In the genomic region with DNA sequence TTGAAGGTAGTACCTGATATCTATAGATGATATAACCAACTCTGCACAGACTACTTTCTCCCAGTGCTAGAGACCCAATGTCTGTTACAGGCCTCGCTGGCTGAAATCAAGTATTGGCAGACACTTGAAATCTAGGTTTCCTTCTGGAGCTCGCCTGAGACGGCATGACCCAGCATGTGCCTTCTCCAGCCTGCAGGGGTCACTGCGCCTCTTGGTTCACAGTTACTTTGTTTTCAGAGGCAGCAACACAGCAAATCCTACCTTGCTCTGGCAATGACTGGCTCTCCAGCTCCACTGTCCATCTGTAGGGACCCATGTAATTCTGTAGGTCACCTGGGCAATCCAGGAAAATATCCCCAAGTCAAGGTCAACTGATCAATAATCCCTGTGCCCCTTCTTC, we compare ENCODE assay signal across 8 mouse cellular contexts.
DNase-seq lines count a peak whose midpoint lies in the region.

No protein-coding gene starts in this region.

- peak; percentile 30 to 33 for DNase-seq in heart, postnatal 36 days
- DNase-seq in heart, adult 11 months = no peak
- DNase-seq in urinary bladder, postnatal 14 days (ENCODE audit: low spot score) = peak; percentile 38
- no peak for DNase-seq in urinary bladder, postnatal 10 days (ENCODE audit: low spot score)
- DNase-seq in cerebellum, postnatal 14 days = peak; percentile 57 to 66
- peak; percentile 48 for DNase-seq in kidney, postnatal 14 days
- peak; percentile 31 for DNase-seq in lung, postnatal 36 days
- DNase-seq in Muller cell, postnatal 12 days (ENCODE audit: inconsistent ontology term) = no peak

- intact Hi-C loops in heart, postnatal 36 days (cut with DNase I) = loop anchor here (1.0 kb wide), 1 partner anchor 93 kb away; no protein-coding TSS in a partner anchor

Comparison
In these comparisons a context has a peak if more than half of its experiments do, and no peak if none do; other contexts are left out.
1. DNase-seq: peak in heart, postnatal 36 days (2 of 2), urinary bladder, postnatal 14 days (single experiment), cerebellum, postnatal 14 days (2 of 2), kidney, postnatal 14 days (single experiment) and lung, postnatal 36 days (single experiment); none in heart, adult 11 months (single experiment), urinary bladder, postnatal 10 days (single experiment) and Muller cell, postnatal 12 days (single experiment).